Mouse (Mus musculus): ENCODE results near the gene Zdhhc7. TPM values are rescaled to one million over a fixed set of nuclear protein-coding genes. Genes with fewer than 3 reads are reported as not detected.

Gene Zdhhc7
- polyA plus RNA-seq, 1 experiment from 2014 or later, result 33.0 TPM

- no peaks in the 10 kb centered on the region for H3K9me3 ChIP-seq (ENCODE audit: low read length)
- H3K4me2 ChIP-seq (replicated peaks; ENCODE audit: low read depth, low read length), result no peak overlapping the region
- H3K4me1 ChIP-seq (ENCODE audit: insufficient read depth, low read depth, low read length), result no peaks in the 10 kb centered on the region
- WGBS, result 79% methylated on average over 13 of the region's 13 CpGs
- no peak overlapping the region for H3K9ac ChIP-seq (replicated peaks; ENCODE audit: low read depth)
- no peaks in the 10 kb centered on the region for H3K27me3 ChIP-seq (replicated peaks; ENCODE audit: insufficient read depth, low read length)
- TF ChIP-seq EP300 (IDR thresholded peaks at IDR 0.05) (no peak), CTCF (IDR thresholded peaks at IDR 0.05) (no peak)
- H3K4me3 ChIP-seq (ENCODE audit: low read depth, low read length), result no peak overlapping the region
- ATAC-seq (no peak), DNase-seq (ENCODE audit: low spot score) (no peak)
- no peaks in the 10 kb centered on the region for H3K36me3 ChIP-seq (ENCODE audit: insufficient read depth, low read length)
- no peak overlapping the region for H3K27ac ChIP-seq (ENCODE audit: low read length)
Measured at GRCm38 (mm10) chr8:120049949-120050348, 51.3 kb downstream of the Zdhhc7 start.

GRCm38 (mm10) chr8:120046258-120047020 lies 54.8 kb downstream of the Zdhhc7 start:
- H3K9ac ChIP-seq (replicated peaks; ENCODE audit: low read depth), result no peak overlapping the region
- no peaks in the 10 kb centered on the region for H3K36me3 ChIP-seq (ENCODE audit: insufficient read depth, low read length)
- peak overlapping the region; percentile 1; the same call in 1 of the 2 replicates for H3K27ac ChIP-seq (ENCODE audit: low read length)
- TF ChIP-seq EP300 (IDR thresholded peaks at IDR 0.05) (no peak), CTCF (IDR thresholded peaks at IDR 0.05) (no peak)
- H3K27me3 ChIP-seq (replicated peaks; ENCODE audit: insufficient read depth, low read length), result no peaks in the 10 kb centered on the region
- no peaks in the 10 kb centered on the region for H3K4me1 ChIP-seq (ENCODE audit: insufficient read depth, low read depth, low read length)
- no peak overlapping the region for H3K4me3 ChIP-seq (ENCODE audit: low read depth, low read length)
- DNase-seq (ENCODE audit: low spot score) (peak; percentile 58), ATAC-seq (peak; percentile 57)
- 50% methylated on average over 14 of the region's 14 CpGs for WGBS
- no peaks in the 10 kb centered on the region for H3K9me3 ChIP-seq (ENCODE audit: low read length)
- no peak overlapping the region for H3K4me2 ChIP-seq (replicated peaks; ENCODE audit: low read depth, low read length)

GRCm38 (mm10) chr8:120045471-120045870 lies 55.8 kb downstream of the Zdhhc7 start:
- Histone ChIP-seq H3K4me3 (ENCODE audit: low read depth, low read length) (no peak overlapping the region), H3K4me1 (ENCODE audit: insufficient read depth, low read depth, low read length) (no peaks in the 10 kb centered on the region), H3K27me3 (replicated peaks; ENCODE audit: insufficient read depth, low read length) (no peaks in the 10 kb centered on the region), H3K4me2 (replicated peaks; ENCODE audit: low read depth, low read length) (no peak overlapping the region), H3K36me3 (ENCODE audit: insufficient read depth, low read length) (no peaks in the 10 kb centered on the region), H3K27ac (ENCODE audit: low read length) (no peak overlapping the region), H3K9me3 (ENCODE audit: low read length) (no peaks in the 10 kb centered on the region), H3K9ac (replicated peaks; ENCODE audit: low read depth) (no peak overlapping the region)
- peak; percentile 31; the same call in 1 of the 2 replicates for ATAC-seq
- 47% methylated on average over 5 of the region's 5 CpGs for WGBS
- no peak for TF ChIP-seq EP300 (IDR thresholded peaks at IDR 0.05)
- no peak for TF ChIP-seq CTCF (IDR thresholded peaks at IDR 0.05)
- peak; percentile 74 for DNase-seq (ENCODE audit: low spot score)

- Histone ChIP-seq H3K27me3 (replicated peaks; ENCODE audit: insufficient read depth, low read length) (no peaks in the 10 kb centered on the region), H3K4me3 (ENCODE audit: low read depth, low read length) (no peak overlapping the region), H3K4me1 (ENCODE audit: insufficient read depth, low read depth, low read length) (no peaks in the 10 kb centered on the region), H3K36me3 (ENCODE audit: insufficient read depth, low read length) (no peaks in the 10 kb centered on the region), H3K4me2 (replicated peaks; ENCODE audit: low read depth, low read length) (no peak overlapping the region), H3K9me3 (ENCODE audit: low read length) (no peaks in the 10 kb centered on the region), H3K9ac (replicated peaks; ENCODE audit: low read depth) (no peak overlapping the region), H3K27ac (ENCODE audit: low read length) (no peak overlapping the region)
- ATAC-seq (no peak), DNase-seq (ENCODE audit: low spot score) (no peak)
- TF ChIP-seq CTCF (IDR thresholded peaks at IDR 0.05) (no peak), EP300 (IDR thresholded peaks at IDR 0.05) (no peak)
- WGBS, result 91% methylated on average over 8 of the region's 8 CpGs
Measured at GRCm38 (mm10) chr8:120044907-120045306, 56.4 kb downstream of the Zdhhc7 start.

DNA sequence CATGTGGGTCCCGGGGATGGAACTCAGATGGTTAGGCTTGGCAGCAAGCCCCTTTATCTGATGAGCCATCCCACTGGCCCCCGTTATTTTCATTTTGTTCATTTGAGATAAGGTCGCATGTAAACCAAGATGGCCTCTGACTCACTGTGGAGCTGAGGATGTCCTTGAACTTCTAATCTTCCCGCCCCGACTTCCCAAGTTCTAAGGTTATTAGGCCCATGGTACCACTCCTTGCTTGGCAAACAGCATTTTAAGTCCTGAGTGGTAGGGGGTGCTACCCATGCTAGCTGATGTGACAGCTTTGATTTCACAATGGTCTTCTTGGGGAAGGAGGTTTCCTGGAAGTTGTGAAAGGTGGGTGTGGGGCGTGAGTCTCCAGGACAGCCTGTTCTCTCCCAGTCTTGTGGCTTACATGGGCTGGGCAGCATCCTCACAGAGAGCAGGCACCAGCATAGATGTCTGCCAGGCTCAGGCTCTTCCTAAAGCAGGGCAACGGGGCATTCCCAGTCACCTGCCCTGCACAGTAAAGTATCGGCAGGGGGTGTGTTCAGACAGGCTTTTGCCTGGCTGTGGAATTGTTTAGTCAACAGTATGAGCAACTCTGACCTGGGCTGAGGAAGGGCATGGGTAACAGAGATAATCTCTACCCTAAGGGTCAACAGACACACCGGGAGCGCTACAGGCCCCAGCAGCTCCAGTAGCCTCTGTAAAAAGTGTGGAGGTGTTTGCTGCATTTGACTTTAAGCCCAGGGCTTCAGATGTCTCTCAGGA lies 58.6 kb downstream of the Zdhhc7 start:
- 0 out of 2 replicates have a peak, but pooled peaks cover 3% of the 10 kb centered on the region for H3K4me1 ChIP-seq (ENCODE audit: insufficient read depth, low read depth, low read length)
- no peak overlapping the region for H3K4me3 ChIP-seq (ENCODE audit: low read depth, low read length)
- TF ChIP-seq EP300 (IDR thresholded peaks at IDR 0.05) (peak; percentile 93), CTCF (IDR thresholded peaks at IDR 0.05) (no peak)
- H3K27me3 ChIP-seq (replicated peaks; ENCODE audit: insufficient read depth, low read length), result no peaks in the 10 kb centered on the region
- H3K27ac ChIP-seq (ENCODE audit: low read length), result no peak overlapping the region
- 63% methylated on average over 10 of the region's 10 CpGs for whole genome bisulfite sequencing
- DNase-seq (ENCODE audit: low spot score), result peak; percentile 78
- ATAC-seq, result peak; percentile 18; the same call in 1 of the 2 replicates
- H3K4me2 ChIP-seq (replicated peaks; ENCODE audit: low read depth, low read length), result no peak overlapping the region
- no peaks in the 10 kb centered on the region for H3K36me3 ChIP-seq (ENCODE audit: insufficient read depth, low read length)
- no peaks in the 10 kb centered on the region for H3K9me3 ChIP-seq (ENCODE audit: low read length)
- no peak overlapping the region for H3K9ac ChIP-seq (replicated peaks; ENCODE audit: low read depth)

DNA sequence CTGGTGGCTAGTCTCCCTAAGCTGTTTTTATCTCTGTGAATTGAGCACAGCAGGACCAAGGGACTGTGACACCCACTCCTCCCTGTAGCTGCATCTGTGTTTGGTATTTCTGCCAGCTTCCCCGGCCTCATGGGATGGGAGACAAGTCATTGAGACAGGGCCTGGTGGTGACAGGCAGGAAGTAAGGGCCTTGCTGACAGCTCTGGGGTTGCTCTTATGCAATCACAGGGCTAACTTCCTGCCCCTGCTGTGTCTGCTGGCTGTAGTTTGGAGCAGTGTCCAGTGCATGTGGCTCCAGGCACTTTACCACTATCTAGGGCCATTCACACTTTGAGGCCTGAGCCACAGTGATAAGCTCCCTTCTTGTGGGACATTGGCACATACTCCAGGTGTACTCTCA lies 60.4 kb downstream of the Zdhhc7 start:
- WGBS, result 21% methylated on average over 1 of the region's 1 CpGs
- peak; percentile 81 for DNase-seq (ENCODE audit: low spot score)
- H3K4me2 ChIP-seq (replicated peaks; ENCODE audit: low read depth, low read length), result no peak overlapping the region

More for the DNA sequence above, 60.4 kb downstream of the Zdhhc7 start:
- Histone ChIP-seq H3K27ac (ENCODE audit: low read length) (peak overlapping the region; percentile 32; the same call in 1 of the 2 replicates), H3K4me3 (ENCODE audit: low read depth, low read length) (no peak overlapping the region), H3K27me3 (replicated peaks; ENCODE audit: insufficient read depth, low read length) (no peaks in the 10 kb centered on the region), H3K9ac (replicated peaks; ENCODE audit: low read depth) (no peak overlapping the region), H3K36me3 (ENCODE audit: insufficient read depth, low read length) (no peaks in the 10 kb centered on the region), H3K4me1 (ENCODE audit: insufficient read depth, low read depth, low read length) (peaks cover 3% of the 10 kb centered on the region; the same call in 1 of the 2 replicates), H3K9me3 (ENCODE audit: low read length) (no peaks in the 10 kb centered on the region)
- no peak for TF ChIP-seq EP300 (IDR thresholded peaks at IDR 0.05)
- TF ChIP-seq CTCF (IDR thresholded peaks at IDR 0.05), result peak; percentile 13; the same call in 1 of the 2 replicates
- ATAC-seq, result peak; percentile 73

Data from lung, postnatal 0 days (tissue).